Mouse (Mus musculus): ENCODE results near the gene Nfya.

- TF ChIP-seq CTCF (IDR thresholded peaks at IDR 0.05; ENCODE audit: low read depth) (no peak), EP300 (optimal IDR thresholded peaks at IDR 0.05) (no peak)
These were observed 9.1 kb upstream of the Nfya start for GRCm38 (mm10) chr17:48418781-48419180.
